Mouse (Mus musculus): Measurements from ENCODE around the gene Tas1r2. TPM values are rescaled to one million over a fixed set of nuclear protein-coding genes. Genes with fewer than 3 reads are reported as not detected.

Tas1r2 gene
- not detected in 2 replicates for polyA plus RNA-seq (2021; fragmentation: Nextera tagmentation)
- long read RNA-seq, experiment 1: 0 reads
- long read RNA-seq, experiment 2: 0 reads

GRCm38 (mm10) chr4:139653238-139653637 lies at the start of gene Tas1r2:
Tas1r2 (plus strand) TSS chr4:139653538.

GRCm38 (mm10) chr4:139622373-139623282 lies 30.7 kb upstream of the Tas1r2 start, which contains the start of gene Aldh4a1:
Aldh4a1 (plus strand) TSS chr4:139622866.

Other genes with a start within 250 kb of the Tas1r2 start
- gene Iffo2, start 123.0 kb upstream of the Tas1r2 start, polyA plus RNA-seq (2021; fragmentation: Nextera tagmentation): 0.99 and 1.4 TPM in 2 replicates
- gene Gm21969, start 50.4 kb upstream of the Tas1r2 start, polyA plus RNA-seq (2021; fragmentation: Nextera tagmentation): not detected in 2 replicates
- 14.1 and 15.3 TPM in 2 replicates for gene Aldh4a1, start 30.7 kb upstream of the Tas1r2 start, polyA plus RNA-seq (2021; fragmentation: Nextera tagmentation)
- gene Pax7, start 180.0 kb downstream of the Tas1r2 start, polyA plus RNA-seq (2021; fragmentation: Nextera tagmentation): not detected in 2 replicates